Mouse (Mus musculus) 3134 (cell line): ENCODE measurements around the gene Adora2a.
"Not testable (repeated sequence)": the region's sequence is repeated elsewhere in the genome, so short reads cannot be mapped to it uniquely, and the experiment has no call there.

ENCODE experiments used
- DNase-seq: peaks from one replicate; pipeline ENCODE4 v3.0.0-alpha.2; 2011; ENCODE audit warnings: low spot score; ENCODE audit not compliant: insufficient read length; ENCODE audit errors: extremely low read depth

Gene Adora2a

GRCm38 (mm10) chr10:75316872-75316907 lies at the start of gene Adora2a:
Gene Adora2a, plus strand, starts transcription at chr10:75316877.
- no peak for DNase-seq

DNA sequence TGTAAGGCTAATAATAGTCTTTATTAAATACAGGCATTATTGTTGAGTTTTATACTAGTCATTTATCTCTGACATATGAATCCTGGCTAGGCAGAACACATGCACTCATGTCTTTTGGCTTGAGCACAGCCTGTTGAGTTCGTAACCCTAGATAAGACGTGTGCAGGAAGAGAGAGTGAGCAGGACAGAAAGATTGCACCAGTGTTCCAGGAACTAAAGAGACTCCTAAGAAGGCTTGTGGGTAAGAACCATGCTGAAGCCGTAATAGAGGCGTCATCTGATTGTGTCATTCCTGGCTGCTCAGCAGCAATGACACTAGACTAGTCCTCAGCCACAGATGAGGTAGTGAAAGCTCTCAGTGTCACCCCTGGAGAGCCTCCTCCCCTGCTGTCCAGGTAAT lies 43.7 kb upstream of the Adora2a start:
- DNase-seq: no peak

GRCm38 (mm10) chr10:75276427-75277013 lies 40.2 kb upstream of the Adora2a start:
- no peak for DNase-seq

GRCm38 (mm10) chr10:75277501-75277900 lies 39.2 kb upstream of the Adora2a start:
- DNase-seq: no peak

DNA sequence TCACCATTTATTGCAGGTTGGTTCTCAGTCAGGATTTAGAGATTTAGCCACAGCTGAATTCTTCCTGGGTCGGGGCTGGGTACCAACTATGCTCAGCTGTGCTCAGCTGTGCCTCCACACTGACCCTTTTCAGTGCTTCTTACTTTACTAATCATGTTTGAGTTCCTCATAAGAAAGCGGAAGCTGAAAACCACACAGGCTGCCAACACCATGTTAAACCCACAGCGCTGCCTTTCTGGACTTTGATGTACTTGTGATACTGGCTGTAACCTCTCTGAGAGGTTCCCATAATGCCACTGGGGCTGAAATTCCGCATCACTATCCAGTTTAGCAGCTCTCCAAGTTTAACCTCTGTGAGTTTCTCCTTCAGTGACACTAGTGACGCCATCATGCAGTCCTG lies 34.0 kb upstream of the Adora2a start:
- DNase-seq: no peak

GRCm38 (mm10) chr10:75283821-75284220 lies 32.9 kb upstream of the Adora2a start:
- DNase-seq: no peak

DNA sequence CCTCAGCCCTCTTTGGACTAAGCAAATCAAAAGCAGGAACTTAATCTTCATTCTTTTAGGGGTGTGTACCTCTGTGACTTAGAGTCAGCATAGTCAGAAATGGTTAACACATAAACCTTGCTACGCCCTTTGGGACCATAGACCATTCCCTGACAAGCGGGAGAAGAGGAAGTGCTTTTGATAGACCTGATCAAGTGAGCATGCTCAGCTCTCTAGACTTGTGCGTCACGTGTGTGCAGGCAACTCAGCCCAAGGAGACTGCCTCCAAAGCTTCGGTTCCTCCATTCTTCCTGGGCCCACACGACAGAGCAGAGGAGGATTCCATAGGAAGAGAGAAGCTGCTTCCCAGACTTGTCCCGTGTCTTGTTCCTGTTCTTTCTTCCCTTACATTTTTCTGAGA lies 28.1 kb upstream of the Adora2a start:
- DNase-seq: no peak

GRCm38 (mm10) chr10:75289392-75289791 lies 27.3 kb upstream of the Adora2a start:
- no peak for DNase-seq

- DNase-seq: no peak
Measured at GRCm38 (mm10) chr10:75290650-75291049, 26.0 kb upstream of the Adora2a start.

DNA sequence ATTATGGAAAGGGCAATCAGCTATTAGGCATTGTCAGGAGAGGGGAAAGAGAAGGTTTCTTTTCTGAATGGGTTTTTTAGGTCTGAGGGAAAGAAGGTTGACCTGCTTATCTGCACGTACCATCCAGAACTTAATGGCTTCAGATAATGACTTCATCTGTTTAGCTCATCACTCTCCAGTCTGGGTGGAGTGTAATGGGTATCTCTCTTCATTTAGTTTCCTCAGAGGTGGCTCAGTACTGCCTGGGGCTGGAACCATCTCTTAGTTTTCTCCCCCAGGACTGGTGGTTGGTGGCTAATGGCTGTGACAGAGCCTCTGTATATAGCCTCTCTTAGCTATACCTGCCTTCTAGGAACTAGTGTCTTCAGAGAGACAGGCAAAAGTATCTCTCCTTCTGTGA lies 25.3 kb upstream of the Adora2a start:
- DNase-seq: no peak

DNA sequence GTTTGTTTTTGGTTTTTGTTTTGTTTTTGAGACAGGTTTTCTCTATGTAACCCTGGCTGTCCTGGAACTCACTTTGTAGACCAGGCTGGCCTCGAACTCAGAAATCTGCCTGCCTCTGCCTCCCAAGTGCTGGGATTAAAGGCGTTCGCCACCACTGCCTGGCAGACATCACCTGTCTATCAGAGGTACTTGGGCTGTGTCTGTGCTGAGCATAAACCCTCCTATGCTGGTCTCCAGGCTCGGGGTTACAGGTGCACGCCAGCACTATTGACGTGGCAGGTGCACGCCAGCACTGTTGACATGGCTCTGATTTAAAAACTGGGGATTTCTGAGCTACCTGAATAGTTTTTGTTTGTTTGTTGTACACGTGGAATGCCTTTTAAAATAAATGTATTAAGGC lies 24.5 kb upstream of the Adora2a start:
- DNase-seq: not testable (repeated sequence)

DNA sequence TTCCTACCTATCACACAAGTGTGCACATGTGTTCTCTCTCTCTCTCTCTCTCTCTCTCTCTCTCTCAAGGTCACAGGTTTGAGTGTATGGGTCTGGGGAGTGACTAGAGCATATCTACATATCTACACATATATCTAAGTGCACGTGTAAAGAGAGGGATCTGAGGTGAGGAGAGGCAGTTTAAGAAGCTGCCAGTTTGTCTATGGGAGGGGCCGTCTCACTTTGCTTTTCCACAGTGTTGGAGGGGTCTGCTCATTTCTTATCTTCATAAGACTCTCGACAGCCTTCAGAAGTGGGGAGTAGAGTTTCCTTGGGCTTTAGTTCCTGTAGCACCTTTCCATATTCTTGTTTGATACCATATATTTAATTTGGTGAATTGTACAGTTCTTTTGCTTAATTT lies 23.4 kb upstream of the Adora2a start:
- no peak for DNase-seq

GRCm38 (mm10) chr10:75294362-75294761 lies 22.3 kb upstream of the Adora2a start:
- DNase-seq: no peak

- DNase-seq: no peak
Measured at GRCm38 (mm10) chr10:75294926-75295325, 21.8 kb upstream of the Adora2a start.

DNA sequence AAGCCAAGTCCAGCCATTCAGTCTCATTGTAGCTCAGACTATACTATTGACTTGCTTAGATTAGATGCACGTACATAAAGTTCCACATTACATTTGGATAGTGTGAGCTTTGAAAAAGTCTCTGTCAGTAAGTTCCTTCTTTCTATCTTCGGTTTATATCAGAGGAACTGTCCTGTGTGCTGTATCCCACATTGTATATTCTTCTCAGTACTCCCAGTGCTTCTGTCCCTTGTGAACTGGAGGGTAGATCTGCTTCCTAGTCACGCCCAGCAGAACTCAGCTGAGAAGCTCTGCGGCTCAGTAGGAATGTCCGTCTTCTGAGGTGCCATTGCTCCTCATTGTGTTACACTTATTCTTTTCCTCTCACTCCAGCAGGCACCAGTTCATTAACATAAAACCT lies 18.1 kb upstream of the Adora2a start:
- DNase-seq: no peak

- peak; percentile 58 for DNase-seq
Measured at GRCm38 (mm10) chr10:75299785-75300418, 16.8 kb upstream of the Adora2a start.

- no peak for DNase-seq
Measured at GRCm38 (mm10) chr10:75301195-75301806, 15.4 kb upstream of the Adora2a start.

DNA sequence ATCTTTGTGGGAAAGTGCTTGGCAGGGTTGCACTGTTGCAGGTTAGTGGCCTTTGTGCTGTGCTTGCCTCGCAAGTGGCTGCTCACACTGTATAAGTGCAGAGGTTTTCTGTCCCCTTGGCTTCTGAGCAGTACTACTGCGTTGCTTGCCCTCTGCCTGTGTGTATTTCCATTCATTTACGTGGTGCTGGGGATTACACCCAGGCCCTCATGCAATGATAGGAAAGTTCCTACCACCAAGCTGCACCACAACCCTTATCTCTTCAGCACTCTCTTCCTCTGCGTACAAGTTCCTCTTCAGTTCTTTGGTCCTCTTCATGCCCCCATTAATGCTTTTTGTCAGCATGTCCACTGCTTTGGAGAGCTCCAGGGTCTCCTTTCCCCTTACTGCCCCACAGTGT lies 14.7 kb upstream of the Adora2a start:
- DNase-seq: no peak

DNA sequence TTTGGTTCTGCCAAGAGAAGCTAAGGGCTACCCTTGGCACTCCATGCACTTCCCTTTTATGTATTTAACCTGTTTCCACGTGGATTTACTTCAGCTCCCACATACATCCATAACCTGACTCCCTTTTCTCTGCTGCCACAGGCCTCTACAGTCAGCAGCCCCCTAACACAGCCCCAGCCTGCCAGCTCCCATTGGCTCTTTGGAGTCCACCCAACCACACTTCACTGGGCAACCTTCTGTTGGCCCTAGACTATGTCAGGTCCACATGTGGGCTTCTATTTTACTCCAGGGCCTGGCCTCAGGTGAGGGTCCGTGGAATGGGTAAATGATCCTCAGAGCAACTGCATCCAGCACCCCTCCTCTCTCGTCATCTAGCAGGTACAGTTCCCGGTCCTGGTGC lies 14.1 kb upstream of the Adora2a start:
- DNase-seq: no peak

- no peak for DNase-seq
Measured at GRCm38 (mm10) chr10:75303324-75304048, 13.2 kb upstream of the Adora2a start.

DNA sequence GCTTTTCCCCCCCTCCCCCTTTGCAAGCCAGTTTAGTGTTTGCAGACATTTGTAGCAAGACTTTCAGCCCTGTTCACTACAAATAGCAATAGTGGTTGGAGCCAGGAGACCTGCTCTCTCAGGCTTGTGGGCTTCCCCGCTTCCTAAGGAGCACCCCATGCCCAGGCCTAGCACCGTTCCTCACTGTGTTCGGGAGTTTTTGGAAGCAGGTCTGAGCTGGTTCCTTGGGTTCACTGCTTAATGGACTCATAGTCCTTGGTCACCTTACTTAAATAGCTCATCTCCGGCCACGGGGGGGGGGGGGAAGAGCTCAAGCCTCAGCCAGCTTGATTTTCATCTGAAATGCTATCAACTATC lies 12.7 kb upstream of the Adora2a start:
- DNase-seq: no peak

DNA sequence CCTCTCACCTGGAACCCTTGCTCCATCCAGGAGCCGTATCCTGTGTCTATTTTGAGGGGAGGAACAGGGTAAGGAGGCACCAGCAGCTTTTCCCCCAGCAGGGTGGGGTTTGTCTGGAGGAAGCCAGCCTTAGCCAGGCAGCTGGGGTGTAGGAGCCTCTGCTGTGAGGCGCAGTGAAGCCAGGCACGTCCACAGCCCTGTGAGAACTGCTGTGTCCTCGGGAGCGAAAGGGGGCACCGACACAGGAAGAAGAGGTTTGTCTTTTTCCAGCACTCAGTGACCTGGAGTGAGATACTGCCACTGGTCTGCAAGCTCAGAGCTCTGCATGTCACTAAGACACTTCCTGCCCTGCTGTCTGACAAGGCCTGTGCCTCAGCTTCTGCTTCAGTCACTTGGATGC lies 12.3 kb upstream of the Adora2a start:
- DNase-seq: no peak

DNA sequence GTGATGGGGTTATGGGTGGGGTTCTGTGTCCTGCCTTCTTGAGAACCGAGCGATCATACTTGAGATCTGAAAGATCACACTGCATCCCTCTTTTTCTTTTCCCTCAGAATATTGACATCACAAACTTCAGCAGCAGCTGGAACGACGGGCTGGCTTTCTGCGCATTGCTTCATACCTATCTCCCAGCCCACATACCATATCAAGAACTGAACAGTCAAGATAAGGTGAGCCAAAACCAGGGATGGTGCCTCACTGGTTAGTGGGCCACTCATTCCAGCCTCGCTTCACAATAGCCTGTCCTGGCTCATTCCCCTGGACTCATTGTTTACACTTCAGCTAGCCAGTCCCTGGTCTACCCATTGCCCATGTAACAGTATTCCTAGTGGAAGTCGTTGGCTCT lies 9.5 kb upstream of the Adora2a start:
- DNase-seq: no peak
